Mouse (Mus musculus): ENCODE measurements around the gene Tsx.

DNA sequence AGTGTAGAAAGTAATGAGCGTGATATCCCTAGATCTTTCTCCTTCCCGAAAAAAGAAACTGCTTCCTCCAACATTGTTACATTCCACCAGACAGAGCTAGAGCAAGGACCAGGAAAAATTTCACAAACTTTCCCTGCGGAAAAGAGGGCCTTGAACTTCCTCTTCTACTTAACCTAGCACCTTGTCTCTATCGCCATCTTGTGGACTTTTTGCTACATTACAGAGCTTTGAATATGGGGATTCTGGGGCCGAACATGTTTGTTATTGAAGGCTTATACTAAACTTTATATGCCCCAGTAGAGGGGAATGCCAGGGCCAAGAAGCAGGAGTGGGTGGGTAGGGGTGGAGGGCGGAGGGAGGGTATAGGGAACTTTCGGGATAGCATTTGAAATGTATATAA is 29.5 kb downstream of the Tsx start:
- TF ChIP-seq CTCF (conservative IDR thresholded peaks at IDR 0.05 in 1 of 2, IDR thresholded peaks at IDR 0.05 in 1 of 2; ENCODE audit: low read depth in 2 of 2, low read length in 2 of 2) (peak; percentile 32 to 56; a peak in 3 of 4 replicates), EP300 (IDR thresholded peaks at IDR 0.05; ENCODE audit: low read length) (no peak)
